Mouse (Mus musculus) CH12.LX (cell line): ENCODE data around the gene Gpm6a. TPM values are rescaled to one million over a fixed set of nuclear protein-coding genes. Genes with fewer than 3 reads are reported as not detected.

Experiments
- DNase-seq: peaks from one replicate; pipeline ENCODE4 v3.0.0-alpha.2; 2013; ENCODE audit errors: extremely low read depth
- H3K27ac ChIP-seq: 2 replicates; pipeline ENCODE4 v1.5.1; 2012; ENCODE audit warnings: low read depth, mild to moderate bottlenecking, control low read depth, moderate library complexity; ENCODE audit not compliant: insufficient read depth
- H3K27me3 ChIP-seq: replicated peaks from 2 replicates; pipeline ENCODE3; 2012; ENCODE audit warnings: inconsistent platforms
- H3K36me3 ChIP-seq, 2 experiments: replicated peaks in 1 of 2; 2 replicates each; pipeline versions ENCODE3 to v1.6.1; 2012; ENCODE audit warnings: inconsistent platforms in 1 of 2, low read length in 1 of 2, mild to moderate bottlenecking in 1 of 2, mixed read lengths in 1 of 2, moderate library complexity in 1 of 2; ENCODE audit not compliant: control insufficient read depth in 1 of 2, insufficient read depth in 1 of 2
- H3K4me1 ChIP-seq, 2 experiments: 2 replicates each; pipeline ENCODE4 v1.6.1; 2012; ENCODE audit warnings: inconsistent platforms in 1 of 2, moderate library complexity in 1 of 2; ENCODE audit not compliant: insufficient read depth in 2 of 2, control insufficient read depth in 1 of 2
- H3K4me2 ChIP-seq: 2 replicates; pipeline ENCODE4 v1.6.1; 2012; ENCODE audit warnings: low read depth, mild to moderate bottlenecking, control low read depth; ENCODE audit not compliant: poor library complexity, insufficient read depth, severe bottlenecking
- H3K4me3 ChIP-seq, 3 experiments: fragments of 150-350 bp in 1 of 3; sonication (generic) in 1 of 3; replicated peaks in 1 of 3; 2 replicates each; pipeline versions ENCODE3 to v1.5.1; 2011 to 2012; ENCODE audit warnings: low read depth in 2 of 3, low read length in 2 of 3, mild to moderate bottlenecking in 2 of 3, moderate library complexity in 2 of 3, control low read depth in 1 of 3, improper control_type of control experiment in 1 of 3, inconsistent platforms in 1 of 3, mixed read lengths in 1 of 3; ENCODE audit not compliant: poor library complexity in 1 of 3
- H3K79me2 ChIP-seq: replicated peaks from 2 replicates; pipeline ENCODE4 v1.6.1; 2012; ENCODE audit warnings: mild to moderate bottlenecking, moderate library complexity; ENCODE audit not compliant: control insufficient read depth, poor library complexity, insufficient read depth, severe bottlenecking; ENCODE audit errors: extremely low read depth
- H3K9ac ChIP-seq: 2 replicates; pipeline ENCODE4 v1.6.1; 2012; ENCODE audit warnings: low read depth, mild to moderate bottlenecking, control low read depth, moderate library complexity; ENCODE audit not compliant: insufficient read depth
- H3K9me3 ChIP-seq: replicated peaks from 2 replicates; pipeline ENCODE3; 2012; ENCODE audit warnings: low read length, inconsistent platforms, mixed read lengths
- CHD2 ChIP-seq: IDR thresholded peaks from 2 replicates; pipeline ENCODE4 v1.6.1; 2011; ENCODE audit warnings: low read length, improper control_type of control experiment
- CTCF ChIP-seq, 2 experiments: IDR thresholded peaks in 1 of 2; conservative IDR thresholded peaks in 1 of 2; 2 replicates each; pipeline ENCODE4 v1.5.1; 2011 to 2012; ENCODE audit warnings: low read depth in 2 of 2, low read length in 2 of 2, improper control_type of control experiment in 1 of 2, inconsistent platforms in 1 of 2, mild to moderate bottlenecking in 1 of 2, moderate library complexity in 1 of 2
- ELF1 ChIP-seq: IDR thresholded peaks from 2 replicates; pipeline ENCODE4 v1.6.1; 2014; ENCODE audit warnings: low read depth, mild to moderate bottlenecking, inconsistent platforms, low read length, improper control_type of control experiment
- HCFC1 ChIP-seq: IDR thresholded peaks from 2 replicates; pipeline ENCODE4 v1.6.1; 2012; ENCODE audit warnings: low read depth, mild to moderate bottlenecking, inconsistent platforms, low read length, improper control_type of control experiment
- JUN ChIP-seq: IDR thresholded peaks from 2 replicates; pipeline ENCODE4 v1.6.1; 2011; ENCODE audit warnings: low read depth, mild to moderate bottlenecking, low read length, improper control_type of control experiment, moderate library complexity; ENCODE audit not compliant: insufficient read depth
- KAT2A ChIP-seq: IDR thresholded peaks from 2 replicates; pipeline ENCODE4 v1.6.1; 2012; ENCODE audit warnings: low read length, improper control_type of control experiment, inconsistent platforms; ENCODE audit not compliant: insufficient replicate concordance
- MEF2A ChIP-seq: IDR thresholded peaks from 2 replicates; pipeline ENCODE4 v1.6.1; 2014; ENCODE audit warnings: low read depth, mild to moderate bottlenecking, inconsistent platforms, low read length, improper control_type of control experiment, borderline replicate concordance
- NRF1 ChIP-seq: IDR thresholded peaks from 2 replicates; pipeline ENCODE4 v1.6.1; 2014; ENCODE audit warnings: low read depth, mild to moderate bottlenecking, inconsistent platforms, low read length, improper control_type of control experiment, moderate library complexity
- PAX5 ChIP-seq: IDR thresholded peaks from 2 replicates; pipeline ENCODE4 v1.6.1; 2012; ENCODE audit warnings: low read length, inconsistent platforms, mixed read lengths
- POLR2AphosphoS2 ChIP-seq: IDR thresholded peaks from 2 replicates; pipeline ENCODE4 v1.6.1; 2011; ENCODE audit warnings: low read depth, low read length, improper control_type of control experiment
- SIN3A ChIP-seq: IDR thresholded peaks from 2 replicates; pipeline ENCODE4 v1.6.1; 2012; ENCODE audit warnings: low read length, improper control_type of control experiment, inconsistent platforms
- TBP ChIP-seq: conservative IDR thresholded peaks from 2 replicates; pipeline ENCODE4 v1.6.1; 2011; ENCODE audit warnings: low read depth, low read length, improper control_type of control experiment
- TCF12 ChIP-seq: IDR thresholded peaks from 2 replicates; pipeline ENCODE4 v1.6.1; 2014; ENCODE audit warnings: low read depth, mild to moderate bottlenecking, inconsistent platforms, low read length, improper control_type of control experiment
- USF1 ChIP-seq: IDR thresholded peaks from 2 replicates; pipeline ENCODE4 v1.6.1; 2014; ENCODE audit warnings: low read depth, mild to moderate bottlenecking, inconsistent platforms, low read length, improper control_type of control experiment
- USF2 ChIP-seq: conservative IDR thresholded peaks from 2 replicates; pipeline ENCODE4 v1.6.1; 2011; ENCODE audit warnings: low read depth, low read length, improper control_type of control experiment
- ZKSCAN1 ChIP-seq: IDR thresholded peaks from 2 replicates; pipeline ENCODE4 v1.6.1; 2012; ENCODE audit warnings: low read depth, inconsistent platforms, low read length, improper control_type of control experiment, borderline replicate concordance
- ZMIZ1 ChIP-seq: IDR thresholded peaks from 2 replicates; pipeline ENCODE4 v1.6.1; 2012; ENCODE audit warnings: low read depth, mild to moderate bottlenecking, inconsistent platforms, low read length, improper control_type of control experiment
- dilution Hi-C: fragments of 300-500 bp; cut with MboI; formaldehyde crosslinking; loops from 2 replicates; pipeline ENCODE4 v1.14.3; 2020; ENCODE audit warnings: low sequenced_read_pairs; ENCODE audit not compliant: extremely low pct_unique_long_range_greater_than_20kb, extremely low pct_ligation_motif_present
- in situ Hi-C: fragments of 300-500 bp; cut with MboI; formaldehyde crosslinking; loops from 3 replicates; pipeline ENCODE4 v1.14.3; 2019; ENCODE audit warnings: low sequenced_read_pairs, low pct_ligation_motif_present, low pct_unique_long_range_greater_than_20kb, mixed read lengths
- polyA plus RNA-seq: library from polyadenylated mRNA; unstranded; fragments of >175 nt; gene quantifications from 2 replicates; pipeline ENCODE4 v1.2.1, GENCODE M21; 2012; ENCODE audit warnings: low read depth; ENCODE audit not compliant: insufficient read length
- total RNA-seq, 2 experiments: library from RNA; depleted of rRNA; stranded (reverse); fragments of 300-350 nt in 1 of 2; fragments of >200 nt in 1 of 2; gene quantifications; 2 replicates each; pipeline ENCODE4 v1.2.3; 2012 to 2014

Gene Gpm6a
- total and polyA plus RNA-seq, 3 experiments, result 5.5 to 20.5 (median 6.4) TPM

GRCm38 (mm10) chr8:54961571-54961970 lies 6.9 kb downstream of the Gpm6a start:
- H3K36me3 ChIP-seq, result no peaks in the 10 kb centered on the region
- DNase-seq, result no peak
- no peaks in the 10 kb centered on the region for H3K4me1 ChIP-seq
- no peak overlapping the region for H3K4me2 ChIP-seq
- no peak for TF ChIP-seq ZKSCAN1
- no peak for TF ChIP-seq PAX5
- TF ChIP-seq CHD2, result no peak
- no peak for TF ChIP-seq USF1
- TF ChIP-seq NRF1, result no peak
- TF ChIP-seq SIN3A, result no peak
- no peak for TF ChIP-seq HCFC1
- TF ChIP-seq ZMIZ1, result no peak
- no peak for TF ChIP-seq JUN
- TF ChIP-seq CTCF (conservative IDR thresholded peaks at IDR 0.05 in 1 of 2, IDR thresholded peaks at IDR 0.05 in 1 of 2; ENCODE audit: low read depth in 2 of 2, low read length in 2 of 2), result no peak
- TF ChIP-seq ELF1, result no peak
- no peak for TF ChIP-seq POLR2AphosphoS2
- no peak for TF ChIP-seq MEF2A
- in situ Hi-C loops (no loop called here), dilution Hi-C loops (no loop called here)
- H3K9me3 ChIP-seq, result no peaks in the 10 kb centered on the region
- H3K9ac ChIP-seq, result no peak overlapping the region
- no peaks in the 10 kb centered on the region for H3K27me3 ChIP-seq
- H3K27ac ChIP-seq, result no peak overlapping the region
- no peak overlapping the region for H3K4me3 ChIP-seq
- H3K79me2 ChIP-seq, result no peaks in the 10 kb centered on the region

DNA sequence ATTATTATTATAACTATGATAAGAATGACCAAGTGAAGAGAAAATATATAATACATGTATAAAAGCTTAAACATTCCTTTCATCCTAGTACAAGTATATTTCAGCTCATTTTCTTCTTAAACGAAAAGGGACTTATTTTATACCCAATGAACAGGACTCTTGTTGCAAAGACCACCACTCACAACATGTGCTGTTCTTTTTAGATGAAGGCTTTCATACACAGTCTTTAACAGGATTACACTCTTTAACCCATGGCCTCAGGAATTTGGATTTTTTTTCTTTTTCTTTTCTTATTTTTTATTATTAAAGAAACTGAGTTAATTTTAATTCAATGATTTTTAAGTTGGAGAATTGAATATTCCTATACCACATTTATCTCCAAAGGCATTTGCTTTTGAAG lies 20.4 kb downstream of the Gpm6a start:
- Histone ChIP-seq H3K27ac (no peak overlapping the region), H3K4me2 (no peak overlapping the region), H3K4me3 (no peak overlapping the region), H3K27me3 (no peaks in the 10 kb centered on the region), H3K4me1 (no peaks in the 10 kb centered on the region), H3K9ac (no peak overlapping the region), H3K9me3 (no peaks in the 10 kb centered on the region), H3K36me3 (no peaks in the 10 kb centered on the region), H3K79me2 (no peaks in the 10 kb centered on the region)
- dilution Hi-C loops (no loop called here), in situ Hi-C loops (no loop called here)
- TF ChIP-seq USF2 (no peak), ELF1 (no peak), CHD2 (no peak), TBP (no peak), TCF12 (no peak), KAT2A (no peak)
- DNase-seq, result no peak
